Mouse (Mus musculus) megakaryocyte, embryonic 14.5 days (primary cell): ENCODE measurements around the gene Rfc1.
"Not testable (repeated sequence)": the region's sequence is repeated elsewhere in the genome, so short reads cannot be mapped to it uniquely, and the experiment has no call there.

ENCODE experiments used
- FLI1 ChIP-seq: IDR thresholded peaks from 2 replicates; pipeline ENCODE4 v1.6.1; 2012; ENCODE audit warnings: low read length, inconsistent platforms, mixed read lengths
- GATA1 ChIP-seq: IDR thresholded peaks from 3 replicates; pipeline ENCODE4 v1.6.1; 2012; ENCODE audit warnings: mixed read lengths, low read length, inconsistent platforms, borderline replicate concordance

- TF ChIP-seq FLI1, GATA1: not testable (repeated sequence)
Observed at GRCm38 (mm10) chr5:65299623-65300022, 35.8 kb downstream of the Rfc1 start.
